Mouse (Mus musculus) forelimb bud, embryonic 11.5 days (tissue): ENCODE measurements at regions not wholly inside any gene's neighbourhood (a gene's known extent, or its start where the extent isn't known, plus 50 kb on each side); places are given as distances from the start of the nearest gene placed in this dataset.
"Not testable (repeated sequence)": the region's sequence is repeated elsewhere in the genome, so short reads cannot be mapped to it uniquely, and the experiment has no call there.

Experiments used
- DNase-seq: peaks from one replicate; pipeline ENCODE4 v3.0.0-alpha.2; 2012; ENCODE audit warnings: low read depth, low spot score

- DNase-seq: no peak
Observed at GRCm38 (mm10) chr12:47164031-47164717, 345.4 kb upstream of the Nova1 start.

GRCm38 (mm10) chr12:47163171-47163570 lies 344.4 kb upstream of the Nova1 start:
- no peak for DNase-seq

GRCm38 (mm10) chr12:47162624-47163151 lies 344.0 kb upstream of the Nova1 start:
- DNase-seq: peak; percentile 44

- DNase-seq: no peak
Observed at GRCm38 (mm10) chr12:47160626-47161025, 341.9 kb upstream of the Nova1 start.

- not testable (repeated sequence) for DNase-seq
Observed at GRCm38 (mm10) chr12:47155916-47156315, 337.2 kb upstream of the Nova1 start.

- DNase-seq: no peak
Observed at GRCm38 (mm10) chr12:47140677-47141076, 321.9 kb upstream of the Nova1 start.

- DNase-seq: no peak
Observed at GRCm38 (mm10) chr12:47129821-47130220, 311.1 kb upstream of the Nova1 start.

GRCm38 (mm10) chr12:47128596-47128995 lies 309.9 kb upstream of the Nova1 start:
- no peak for DNase-seq

- no peak for DNase-seq
Observed at GRCm38 (mm10) chr12:47121426-47121825, 302.7 kb upstream of the Nova1 start.

- DNase-seq: peak; percentile 29
Observed at GRCm38 (mm10) chr12:47117504-47117903, 298.8 kb upstream of the Nova1 start.

- DNase-seq: no peak
Observed at GRCm38 (mm10) chr12:47089234-47089633, 270.5 kb upstream of the Nova1 start.

- DNase-seq: no peak
Observed at GRCm38 (mm10) chr12:47074961-47075360, 256.2 kb upstream of the Nova1 start.

GRCm38 (mm10) chr12:47052474-47052873 lies 233.7 kb upstream of the Nova1 start:
- DNase-seq: no peak

GRCm38 (mm10) chr12:47020810-47021348 lies 202.2 kb upstream of the Nova1 start:
- DNase-seq: no peak

GRCm38 (mm10) chr12:46992343-46992742 lies 173.6 kb upstream of the Nova1 start:
- no peak for DNase-seq

GRCm38 (mm10) chr12:46988972-46989371 lies 170.2 kb upstream of the Nova1 start:
- no peak for DNase-seq

GRCm38 (mm10) chr12:46950223-46950779 lies 131.6 kb upstream of the Nova1 start:
- no peak for DNase-seq

- no peak for DNase-seq
Observed at GRCm38 (mm10) chr12:46945707-46946106, 127.0 kb upstream of the Nova1 start.

GRCm38 (mm10) chr12:46931086-46931485 lies 112.4 kb upstream of the Nova1 start:
- DNase-seq: no peak

- no peak for DNase-seq
Observed at GRCm38 (mm10) chr12:46917286-46917685, 98.6 kb upstream of the Nova1 start.

- no peak for DNase-seq
Observed at GRCm38 (mm10) chr12:46878164-46878563, 59.4 kb upstream of the Nova1 start.

GRCm38 (mm10) chr12:46870130-46870529 lies 51.4 kb upstream of the Nova1 start:
- DNase-seq: no peak
